ENCODE assay signal across 23 mouse cellular contexts in genomic region chr2:101746537-101746936, GRCm38 (mm10).
DNase-seq lines count a peak whose midpoint lies in the region; ATAC-seq and TF ChIP-seq lines count a peak whose summit lies in the region.
"Had no signal": no experiment of that assay in that cellular context is flagged by ENCODE, and none has a peak within 500 bp of the region (broad histone marks: within the 10 kb centered on the region; RNA-seq: fewer than 3 reads in every experiment).

No protein-coding gene starts in this region.

- no peak overlapping the region for H3K4me2 ChIP-seq in heart, embryonic 11.5 days
- no peak overlapping the region for H3K4me2 ChIP-seq in forebrain, embryonic 11.5 days (ENCODE audit: low read depth, low read length, severe bottlenecking)
- H3K4me2 ChIP-seq: forebrain, embryonic 15.5 days; hindbrain, embryonic 12.5 days had no signal

- ATAC-seq in Patski, result peak; percentile 48
- 0 out of 2 replicates have a peak, but pooled peaks have one; percentile 22 for ATAC-seq in heart, embryonic 11.5 days (replicated peaks; ENCODE audit: insufficient number of reproducible peaks, low FRiP score, low TSS enrichment)
- ATAC-seq in forebrain, embryonic 11.5 days (replicated peaks; ENCODE audit: low FRiP score), result no peak
- ATAC-seq: forebrain, embryonic 15.5 days; liver, postnatal 0 days; midbrain, embryonic 16.5 days had no signal

- no peaks in the 10 kb centered on the region for H3K27me3 ChIP-seq in heart, adult 2 months (ENCODE audit: control insufficient read depth, insufficient read depth, low read length)
- no peaks in the 10 kb centered on the region for H3K27me3 ChIP-seq in Patski
- H3K27me3 ChIP-seq in heart, embryonic 11.5 days (ENCODE audit: control insufficient read depth, insufficient read depth, low read length), result no peaks in the 10 kb centered on the region
- no peaks in the 10 kb centered on the region for H3K27me3 ChIP-seq in forebrain, embryonic 11.5 days (ENCODE audit: control insufficient read depth, insufficient read depth, low read length)
- H3K27me3 ChIP-seq: forebrain, embryonic 15.5 days; hindbrain, embryonic 12.5 days; megakaryocyte, embryonic 14.5 days had no signal

- in situ Hi-C loops in Patski (cut with MboI; ENCODE audit: low pct_unique_long_range_greater_than_20kb), result no loop called here

- no peak overlapping the region for H3K4me3 ChIP-seq in heart, adult 2 months
- H3K4me3 ChIP-seq in heart, embryonic 11.5 days (ENCODE audit: low read depth, low read length), result no peak overlapping the region
- H3K4me3 ChIP-seq in forebrain, embryonic 11.5 days (ENCODE audit: low read depth, low read length), result no peak overlapping the region
- H3K4me3 ChIP-seq: erythroblast, embryonic 14.5 days; forebrain, embryonic 15.5 days; hindbrain, embryonic 12.5 days; left cerebral cortex, adult 2 months; limb, embryonic 10.5 days; megakaryocyte, embryonic 14.5 days had no signal

- no peak overlapping the region for H3K9ac ChIP-seq in heart, adult 2 months (ENCODE audit: low read depth, low read length)
- H3K9ac ChIP-seq in heart, embryonic 11.5 days (ENCODE audit: low read depth, low read length), result no peak overlapping the region
- no peak overlapping the region for H3K9ac ChIP-seq in forebrain, embryonic 11.5 days (ENCODE audit: low read length)
- H3K9ac ChIP-seq: forebrain, embryonic 15.5 days; hindbrain, embryonic 12.5 days; liver, postnatal 0 days had no signal

- H3K27ac ChIP-seq in heart, adult 2 months, result no peak overlapping the region
- no peak overlapping the region for H3K27ac ChIP-seq in heart, embryonic 11.5 days (ENCODE audit: low read depth, low read length)
- no peak overlapping the region for H3K27ac ChIP-seq in forebrain, embryonic 11.5 days (ENCODE audit: low read depth, low read length)
- H3K27ac ChIP-seq: forebrain, embryonic 15.5 days; hindbrain, embryonic 12.5 days; left cerebral cortex, adult 2 months; limb, embryonic 10.5 days; stomach, postnatal 0 days had no signal

- no peaks in the 10 kb centered on the region for H3K9me3 ChIP-seq in heart, embryonic 11.5 days (replicated peaks; ENCODE audit: control insufficient read depth, low read length)
- no peaks in the 10 kb centered on the region for H3K9me3 ChIP-seq in forebrain, embryonic 11.5 days (ENCODE audit: control insufficient read depth, low read length)
- H3K9me3 ChIP-seq: forebrain, embryonic 15.5 days; hindbrain, embryonic 12.5 days; limb, embryonic 10.5 days; megakaryocyte, embryonic 14.5 days had no signal

- intact Hi-C loops in heart, adult 2 months (cut with DNase I), result no loop called here

- 0 out of 2 replicates have a peak, but pooled peaks have one; percentile 10 for TF ChIP-seq EP300 in heart, adult 2 months (IDR thresholded peaks at IDR 0.05; ENCODE audit: insufficient read depth, low read depth, low read length)

- no peaks in the 10 kb centered on the region; the same call in 1 of the 2 replicates for H3K4me1 ChIP-seq in heart, adult 2 months (ENCODE audit: control insufficient read depth, insufficient read depth, low read length)
- peaks cover 7% of the 10 kb centered on the region for H3K4me1 ChIP-seq in heart, embryonic 11.5 days (ENCODE audit: control insufficient read depth, insufficient read depth, low read length)
- no peaks in the 10 kb centered on the region for H3K4me1 ChIP-seq in forebrain, embryonic 11.5 days (replicated peaks; ENCODE audit: control insufficient read depth, insufficient read depth, low read length)
- H3K4me1 ChIP-seq: forebrain, embryonic 15.5 days; hindbrain, embryonic 12.5 days had no signal

- TF ChIP-seq POLR2A in heart, adult 2 months (IDR thresholded peaks at IDR 0.05; ENCODE audit: insufficient read depth, low read depth, low read length), result no peak

- no peaks in the 10 kb centered on the region for H3K79me2 ChIP-seq in heart, adult 2 months (replicated peaks; ENCODE audit: control insufficient read depth, insufficient read depth, low read length)

- DNase-seq in heart, adult 2 months, result peak in 1 of 2 experiments; percentile 47
- no peak for DNase-seq in heart, postnatal 4 days
- no peak for DNase-seq in Patski (ENCODE audit: low read depth, low spot score)
- DNase-seq in lung, postnatal 25 days (ENCODE audit: low spot score), result peak; percentile 64
- DNase-seq in thymus, postnatal 25 days, result no peak
- DNase-seq in spleen, postnatal 36 days (ENCODE audit: low spot score in 2 of 2), result no peak
- DNase-seq in forebrain, embryonic 11.5 days (ENCODE audit: low spot score), result no peak
- DNase-seq: adrenal gland, postnatal 25 days; cerebellum, adult 18-20 months; gastrocnemius, postnatal 36 days; kidney, postnatal 4 days; layer of hippocampus, adult 9-11 months; liver, postnatal 0 days; right cerebral cortex, postnatal 25 days had no signal

- no peaks in the 10 kb centered on the region for H3K36me3 ChIP-seq in heart, adult 2 months (ENCODE audit: control insufficient read depth, insufficient read depth, low read length)
- H3K36me3 ChIP-seq in heart, embryonic 11.5 days (ENCODE audit: control insufficient read depth, insufficient read depth, low read length), result no peaks in the 10 kb centered on the region
- no peaks in the 10 kb centered on the region for H3K36me3 ChIP-seq in forebrain, embryonic 11.5 days (ENCODE audit: control insufficient read depth, insufficient read depth, low read length)
- H3K36me3 ChIP-seq: forebrain, embryonic 15.5 days; hindbrain, embryonic 12.5 days; limb, embryonic 10.5 days had no signal

- 78% methylated on average over 7 of the region's 7 CpGs for WGBS in heart, adult 2 months
- 68% methylated on average over 7 of the region's 7 CpGs for WGBS in heart, embryonic 11.5 days (ENCODE audit: insufficient replicate concordance)
- 92% methylated on average over 7 of the region's 7 CpGs for WGBS in forebrain, embryonic 11.5 days

- CTCF ChIA-PET in Patski (lab: Charles Lee), result interaction anchor here (1.0 kb wide), 1 partner anchor 121 kb away, joined by 3 read pairs; no protein-coding TSS in a partner anchor

- POLR2A ChIA-PET in Patski (lab: Charles Lee), result no interaction called here

- no peak for TF ChIP-seq CTCF in heart, adult 2 months (IDR thresholded peaks at IDR 0.05)
- TF ChIP-seq CTCF in Patski (IDR thresholded peaks at IDR 0.05), result no peak
